Mouse (Mus musculus): ENCODE results near the gene Hbp1.

Gene Hbp1

DNA sequence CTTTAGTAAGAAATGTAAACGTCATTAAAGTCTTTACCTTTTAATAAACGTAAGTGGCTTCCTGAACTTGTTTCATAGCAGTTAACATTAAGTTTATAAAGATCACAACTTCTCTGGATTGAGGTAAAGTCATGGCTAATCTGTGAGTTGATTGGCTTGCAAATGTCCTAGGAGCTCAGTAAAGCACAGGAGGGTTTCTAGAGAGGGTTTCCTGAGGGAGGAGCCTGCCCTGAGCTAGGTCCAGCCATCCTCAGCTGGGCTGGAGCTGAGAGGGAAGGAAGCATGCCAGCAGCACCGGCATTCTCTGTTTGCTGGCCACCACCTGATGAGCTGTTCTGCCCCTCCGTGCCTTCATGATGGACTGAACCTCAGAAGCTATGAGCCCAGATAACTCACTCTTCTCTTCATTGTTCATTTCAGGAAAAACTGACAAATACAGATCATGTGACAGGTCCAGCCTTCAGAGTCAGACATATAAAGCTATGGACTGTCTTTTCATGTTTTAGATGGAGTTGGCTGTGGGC lies 49.9 kb downstream of the Hbp1 start:
- DNase-seq = no peak

GRCm38 (mm10) chr12:31897456-31897855 lies 52.9 kb downstream of the Hbp1 start:
- peak; percentile 93 for DNase-seq

DNA sequence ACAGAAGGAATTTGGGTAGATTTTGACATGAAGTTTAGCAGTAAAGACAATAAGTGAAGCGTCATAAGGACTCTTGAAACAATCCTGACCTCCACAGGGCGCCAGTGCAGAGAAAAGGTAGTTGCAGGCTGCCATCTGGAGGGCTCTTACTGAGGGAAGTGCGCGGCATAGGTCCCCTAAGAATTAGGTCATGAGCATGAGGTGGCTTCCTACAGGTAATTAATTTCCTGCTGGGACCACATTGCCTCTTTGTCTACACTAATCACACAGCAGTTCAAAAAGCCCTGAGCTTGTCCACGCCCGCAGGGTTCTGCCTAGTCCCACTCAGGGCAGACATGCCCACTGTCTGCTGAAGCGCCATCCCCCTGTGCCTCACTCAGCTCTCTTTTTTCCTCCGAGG lies 53.3 kb downstream of the Hbp1 start:
- peak; percentile 96 for DNase-seq

DNA sequence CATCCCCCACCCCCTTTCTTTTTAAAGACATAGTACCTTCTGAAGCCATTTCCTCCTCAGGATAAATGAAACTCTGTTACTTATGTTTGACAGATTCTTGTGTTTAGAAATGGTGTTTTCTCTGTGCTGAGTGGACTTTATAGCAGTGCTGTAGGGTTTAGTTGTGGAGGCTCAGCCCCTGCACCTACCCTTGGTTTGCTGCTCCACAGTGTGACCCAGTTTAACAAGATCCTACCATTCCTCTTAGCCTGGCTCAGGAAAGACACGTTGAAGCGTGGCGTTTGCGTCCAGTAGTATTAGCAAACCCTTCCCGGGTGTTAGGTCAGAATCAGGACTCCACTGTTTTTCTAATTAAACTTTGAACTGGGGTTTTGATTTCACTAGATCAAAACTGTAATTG lies 54.0 kb downstream of the Hbp1 start:
- DNase-seq = no peak

GRCm38 (mm10) chr12:31895888-31896287 lies 54.4 kb downstream of the Hbp1 start:
- DNase-seq = peak; percentile 82

DNA sequence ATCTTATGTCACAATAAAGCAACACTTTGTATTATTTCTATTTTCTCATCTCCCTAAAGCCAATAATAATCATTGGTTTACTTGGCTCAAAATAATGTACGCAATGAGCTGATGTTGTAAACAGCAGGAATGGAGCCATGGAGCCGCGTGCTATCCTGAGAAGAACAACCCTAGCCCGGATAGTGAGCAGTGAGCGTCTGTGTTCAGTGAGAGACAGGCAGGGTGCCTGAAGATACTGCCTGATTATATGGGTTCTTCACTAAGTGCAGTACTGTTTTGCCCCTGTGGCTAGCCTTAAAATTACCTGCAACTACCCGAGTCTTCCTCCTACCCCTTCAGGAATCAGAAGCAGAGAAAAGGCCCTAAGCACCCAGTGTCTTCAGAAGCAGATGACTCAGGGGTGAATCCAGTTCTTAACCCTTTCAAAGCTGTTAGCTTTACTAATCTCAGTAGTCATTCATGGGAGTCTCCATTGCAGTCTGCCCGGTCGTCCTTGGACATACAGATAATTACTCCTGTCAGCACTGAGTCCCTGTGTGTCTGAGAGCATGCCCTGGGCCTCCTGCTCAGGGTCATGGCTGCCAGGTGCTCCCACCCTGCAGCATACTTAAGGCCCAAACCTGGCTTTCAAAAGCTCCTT lies 55.1 kb downstream of the Hbp1 start:
- peak; percentile 49 for DNase-seq

- peak; percentile 90 for DNase-seq
Observed at GRCm38 (mm10) chr12:31892771-31893170, 57.6 kb downstream of the Hbp1 start.

- no peak for DNase-seq
Observed at GRCm38 (mm10) chr12:31892079-31892478, 58.3 kb downstream of the Hbp1 start.

DNA sequence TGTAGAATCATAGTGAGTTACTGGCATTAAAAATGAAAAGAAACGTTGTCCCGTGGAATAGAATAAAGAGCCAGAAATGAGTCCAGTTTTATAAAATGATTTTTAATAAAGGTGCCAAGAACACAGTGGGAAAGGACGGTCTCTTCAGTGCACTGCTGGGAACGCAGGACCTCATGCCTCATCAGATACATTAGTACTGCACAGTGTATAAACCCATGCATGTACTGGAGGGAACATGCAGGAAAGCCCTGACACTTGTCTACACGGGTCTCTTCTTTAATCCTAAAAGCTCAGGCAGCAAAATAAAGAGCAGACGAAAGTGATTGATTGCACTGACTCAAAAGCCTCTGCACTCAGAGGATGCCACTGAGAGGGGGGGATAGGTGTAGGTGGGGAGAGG lies 59.6 kb downstream of the Hbp1 start:
- DNase-seq = peak; percentile 48

- DNase-seq = no peak
Observed at GRCm38 (mm10) chr12:31885844-31886606, 64.3 kb downstream of the Hbp1 start.

GRCm38 (mm10) chr12:31885084-31885483 lies 65.3 kb downstream of the Hbp1 start:
- no peak for DNase-seq

GRCm38 (mm10) chr12:31884365-31884764 lies 66.0 kb downstream of the Hbp1 start:
- no peak for DNase-seq

GRCm38 (mm10) chr12:31882736-31883135 lies 67.6 kb downstream of the Hbp1 start:
- no peak for DNase-seq

DNA sequence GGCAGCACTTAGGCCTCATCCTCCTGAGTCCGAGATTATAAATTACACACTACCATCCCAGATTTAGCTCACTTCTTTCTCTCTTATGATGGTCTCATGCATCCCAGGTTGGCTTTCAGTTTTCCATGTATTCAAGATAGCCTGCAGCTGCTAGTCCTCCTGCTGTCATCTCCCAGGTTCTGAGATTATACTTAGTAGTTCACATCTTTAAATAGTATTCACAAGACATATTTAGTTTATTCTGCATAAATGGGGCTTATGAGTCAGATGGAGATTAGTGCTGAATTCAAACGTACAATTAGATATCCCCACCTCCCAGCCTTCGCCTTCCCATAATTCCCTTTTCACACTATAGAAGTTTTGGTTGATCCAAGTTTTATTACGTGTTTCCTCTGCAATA lies 73.6 kb downstream of the Hbp1 start:
- no peak for DNase-seq

Measured in cerebellum, adult 9-10 months (tissue).